Mouse (Mus musculus): Measurements from ENCODE around the gene C87436. TPM values are rescaled to one million over a fixed set of nuclear protein-coding genes. Genes with fewer than 3 reads are reported as not detected.

The C87436 gene
- 29.2 TPM for polyA plus RNA-seq (2015; fragmentation: Illumina TruSeq; extraction: RNeasy Lipid Tissue Mini Kit (QIAGEN cat#74804); ENCODE audit: insufficient read depth, low replicate concordance)

GRCm38 (mm10) chr6:86438272-86439118, at the start of gene C87436:
TSS of gene C87436 (plus strand) at chr6:86438374.

GRCm38 (mm10) chr6:86396581-86397256, 41.5 kb upstream of the C87436 start, which contains the start of gene Pcyox1:
TSS of gene Pcyox1 (minus strand) at chr6:86397154.

GRCm38 (mm10) chr6:86404100-86404861, 33.9 kb upstream of the C87436 start, which contains the start of gene Tia1:
TSS of gene Tia1 (plus strand) at chr6:86404219.

GRCm38 (mm10) chr6:86426358-86426757, 11.8 kb upstream of the C87436 start, which contains the start of gene Gm44790:
TSS of gene Gm44790 (plus strand) at chr6:86426658.

Other genes with a start within 250 kb of the C87436 start
- 0.61 TPM for gene Tgfa, start 243.2 kb upstream of the C87436 start, polyA plus RNA-seq (2015; fragmentation: Illumina TruSeq; extraction: RNeasy Lipid Tissue Mini Kit (QIAGEN cat#74804); ENCODE audit: insufficient read depth, low replicate concordance)
- 32.3 TPM for gene Fam136a, start 72.7 kb upstream of the C87436 start, polyA plus RNA-seq (2015; fragmentation: Illumina TruSeq; extraction: RNeasy Lipid Tissue Mini Kit (QIAGEN cat#74804); ENCODE audit: insufficient read depth, low replicate concordance)
- 223 TPM for gene Snrpg, start 67.1 kb upstream of the C87436 start, polyA plus RNA-seq (2015; fragmentation: Illumina TruSeq; extraction: RNeasy Lipid Tissue Mini Kit (QIAGEN cat#74804); ENCODE audit: insufficient read depth, low replicate concordance)
- 37.4 TPM for gene Pcyox1, start 41.2 kb upstream of the C87436 start, polyA plus RNA-seq (2015; fragmentation: Illumina TruSeq; extraction: RNeasy Lipid Tissue Mini Kit (QIAGEN cat#74804); ENCODE audit: insufficient read depth, low replicate concordance)
- 163 TPM for gene Tia1, start 34.2 kb upstream of the C87436 start, polyA plus RNA-seq (2015; fragmentation: Illumina TruSeq; extraction: RNeasy Lipid Tissue Mini Kit (QIAGEN cat#74804); ENCODE audit: insufficient read depth, low replicate concordance)
- not detected for gene Gm44790, start 11.7 kb upstream of the C87436 start, polyA plus RNA-seq (2015; fragmentation: Illumina TruSeq; extraction: RNeasy Lipid Tissue Mini Kit (QIAGEN cat#74804); ENCODE audit: insufficient read depth, low replicate concordance)
- 121 TPM for gene Pcbp1, start 87.9 kb downstream of the C87436 start, polyA plus RNA-seq (2015; fragmentation: Illumina TruSeq; extraction: RNeasy Lipid Tissue Mini Kit (QIAGEN cat#74804); ENCODE audit: insufficient read depth, low replicate concordance)
- gene Asprv1, start 189.8 kb downstream of the C87436 start, polyA plus RNA-seq (2015; fragmentation: Illumina TruSeq; extraction: RNeasy Lipid Tissue Mini Kit (QIAGEN cat#74804); ENCODE audit: insufficient read depth, low replicate concordance) = 3.7 TPM
- 26.4 TPM for gene Mxd1, start 230.8 kb downstream of the C87436 start, polyA plus RNA-seq (2015; fragmentation: Illumina TruSeq; extraction: RNeasy Lipid Tissue Mini Kit (QIAGEN cat#74804); ENCODE audit: insufficient read depth, low replicate concordance)
- 67.8 TPM for gene Snrnp27, start 246.1 kb downstream of the C87436 start, polyA plus RNA-seq (2015; fragmentation: Illumina TruSeq; extraction: RNeasy Lipid Tissue Mini Kit (QIAGEN cat#74804); ENCODE audit: insufficient read depth, low replicate concordance)

Measured in spleen, adult 10 weeks (tissue).